Mouse (Mus musculus) small intestine, adult 2 months (tissue): ENCODE results near the gene Olfr1508. TPM values are rescaled to one million over a fixed set of nuclear protein-coding genes. Genes with fewer than 3 reads are reported as not detected.

Experiments
- polyA plus RNA-seq: library from polyadenylated mRNA; depleted of rRNA; stranded (reverse); fragments of >200 nt; gene quantifications from 2 replicates; pipeline ENCODE4 v1.2.3, GENCODE M21; 2012; rRNA removed

Olfr1508 gene
- polyA plus RNA-seq, 1 experiment: not detected

Other genes with a start within 250 kb of the Olfr1508 start
- gene Chd8, start 209.7 kb downstream of the Olfr1508 start, polyA plus RNA-seq: 10.5 and 19.6 TPM in 2 replicates
- gene Tox4, start 188.3 kb downstream of the Olfr1508 start, polyA plus RNA-seq: 11.7 and 26.0 TPM in 2 replicates
- gene Rab2b, start 187.9 kb downstream of the Olfr1508 start, polyA plus RNA-seq: 1.1 and 2.1 TPM in 2 replicates
- 5.7 and 8.2 TPM in 2 replicates for gene Mettl3, start 162.4 kb downstream of the Olfr1508 start, polyA plus RNA-seq
- 0.83 and 1.4 TPM in 2 replicates for gene Sall2, start 138.7 kb downstream of the Olfr1508 start, polyA plus RNA-seq
- not detected in 2 replicates for gene Olfr1513, start 111.1 kb downstream of the Olfr1508 start, polyA plus RNA-seq
- gene Olfr1512, start 88.3 kb downstream of the Olfr1508 start, polyA plus RNA-seq: not detected in 2 replicates
- not detected in 2 replicates for gene Olfr1511, start 70.1 kb downstream of the Olfr1508 start, polyA plus RNA-seq
- not detected in 2 replicates for gene Olfr1510, start 53.1 kb downstream of the Olfr1508 start, polyA plus RNA-seq
- not detected in 2 replicates for gene Olfr1509, start 24.5 kb downstream of the Olfr1508 start, polyA plus RNA-seq
- gene Olfr1507, start 28.3 kb upstream of the Olfr1508 start, polyA plus RNA-seq: not detected in 2 replicates